Mouse (Mus musculus): ENCODE data around the gene Adh4.
"Not testable (repeated sequence)": the region's sequence is repeated elsewhere in the genome, so short reads cannot be mapped to it uniquely, and the experiment has no call there.

Adh4 gene

GRCm38 (mm10) chr3:138443465-138443771, 28.2 kb downstream of the Adh4 start:
- DNase-seq (ENCODE audit: extremely low spot score, low spot score) = no peak

GRCm38 (mm10) chr3:138448077-138448860, 33.0 kb downstream of the Adh4 start:
- no peak for DNase-seq (ENCODE audit: extremely low spot score, low spot score)

DNA sequence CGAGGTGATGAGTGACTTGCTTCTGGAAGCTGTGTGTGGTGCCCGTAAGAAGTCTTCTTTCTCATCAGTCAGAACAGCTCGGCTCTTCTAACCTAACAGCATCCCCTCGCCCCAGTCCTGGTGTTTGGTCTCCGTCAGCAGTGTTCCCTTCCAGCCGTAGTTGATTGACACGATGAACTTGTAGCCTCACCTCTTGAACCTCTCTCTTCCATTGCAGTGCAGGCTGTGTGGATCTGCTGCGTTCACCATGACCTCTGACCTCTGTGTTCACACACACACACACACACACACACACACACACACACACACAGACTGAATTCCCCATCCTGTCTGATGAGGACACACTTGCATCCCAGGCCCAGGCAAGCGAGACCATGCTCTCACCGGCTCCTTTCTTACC, 36.9 kb downstream of the Adh4 start:
- no peak for DNase-seq (ENCODE audit: extremely low spot score, low spot score)

DNA sequence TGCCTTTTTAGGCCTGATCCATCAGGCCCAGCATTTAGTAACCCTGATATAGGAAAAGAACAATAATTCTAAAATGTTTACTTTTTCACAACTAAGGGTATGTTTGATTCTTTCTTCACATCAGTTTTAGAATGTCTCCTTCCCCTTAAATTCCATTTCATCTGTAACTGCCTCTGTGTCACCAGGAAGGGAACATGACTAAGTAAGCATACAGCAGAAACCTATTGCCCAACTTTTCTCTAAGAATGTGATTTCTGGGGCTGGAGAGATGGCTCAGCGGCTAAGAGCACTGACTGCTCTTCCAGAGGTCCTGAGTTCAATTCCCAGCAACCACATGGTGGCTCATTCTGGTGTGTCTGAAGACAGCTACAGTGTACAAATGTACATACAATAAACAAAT, 39.0 kb downstream of the Adh4 start:
- no peak for DNase-seq (ENCODE audit: extremely low spot score, low spot score)

GRCm38 (mm10) chr3:138454711-138455435, 39.6 kb downstream of the Adh4 start:
- DNase-seq (ENCODE audit: extremely low spot score, low spot score) = no peak

GRCm38 (mm10) chr3:138458441-138458840, 43.2 kb downstream of the Adh4 start:
- DNase-seq (ENCODE audit: extremely low spot score, low spot score) = no peak

- DNase-seq (ENCODE audit: extremely low spot score, low spot score) = no peak
Measured at GRCm38 (mm10) chr3:138460260-138460659, 45.0 kb downstream of the Adh4 start.

- no peak for DNase-seq (ENCODE audit: extremely low spot score, low spot score)
Measured at GRCm38 (mm10) chr3:138461832-138462231, 46.6 kb downstream of the Adh4 start.

DNA sequence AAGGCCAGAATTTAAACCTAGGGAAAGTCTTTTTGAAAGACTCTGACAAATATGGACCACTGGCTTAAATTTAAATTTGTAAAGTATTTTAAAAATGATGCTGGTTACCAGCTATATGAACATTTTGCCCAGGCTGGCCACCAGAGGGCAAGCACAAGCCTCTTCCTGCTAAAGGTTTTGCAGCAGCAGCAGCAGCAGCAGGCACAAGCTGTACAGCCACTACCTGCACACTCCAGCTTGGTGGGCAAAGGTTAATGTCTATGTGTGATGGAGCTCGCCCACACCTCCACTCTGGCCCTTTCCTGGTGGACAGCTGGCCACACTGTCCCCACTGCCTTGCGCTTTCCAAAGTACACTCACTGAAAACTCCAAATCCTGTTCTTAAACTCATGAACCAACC, 47.9 kb downstream of the Adh4 start:
- DNase-seq (ENCODE audit: extremely low spot score, low spot score) = peak; percentile 46

GRCm38 (mm10) chr3:138463807-138464206, 48.5 kb downstream of the Adh4 start:
- no peak for DNase-seq (ENCODE audit: extremely low spot score, low spot score)

DNA sequence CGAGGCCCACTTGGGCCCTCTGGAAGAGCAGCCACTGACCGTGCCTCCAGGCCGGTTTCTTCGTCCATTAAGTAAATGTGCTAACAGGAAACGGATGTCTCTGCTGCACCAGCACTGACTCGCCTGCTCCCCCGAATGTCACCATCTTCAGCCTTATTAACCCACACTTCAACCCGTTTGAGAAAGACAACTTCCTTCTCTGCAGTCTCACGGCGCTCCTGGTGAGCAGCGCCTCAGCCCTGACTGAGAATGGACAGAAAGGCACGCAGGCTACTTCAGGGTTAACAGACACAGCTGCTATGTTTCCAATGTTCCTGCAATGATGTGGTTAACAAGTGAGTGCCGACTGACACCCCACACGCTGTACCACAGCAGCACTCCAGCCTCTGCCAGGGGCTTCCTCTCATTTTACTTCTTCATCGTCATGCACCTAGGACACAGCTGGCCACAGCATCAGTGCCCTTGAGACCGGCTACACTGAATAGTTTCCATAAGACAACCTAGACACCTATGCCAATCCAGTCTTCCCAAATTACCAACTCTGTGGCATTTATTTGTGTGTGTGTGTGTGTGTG, 49.4 kb downstream of the Adh4 start:
- no peak for DNase-seq (ENCODE audit: extremely low spot score, low spot score)

- not testable (repeated sequence) for DNase-seq (ENCODE audit: extremely low spot score, low spot score)
Measured at GRCm38 (mm10) chr3:138466656-138467055, 51.4 kb downstream of the Adh4 start.

- DNase-seq (ENCODE audit: extremely low spot score, low spot score) = no peak
Measured at GRCm38 (mm10) chr3:138471066-138471465, 55.8 kb downstream of the Adh4 start.

DNA sequence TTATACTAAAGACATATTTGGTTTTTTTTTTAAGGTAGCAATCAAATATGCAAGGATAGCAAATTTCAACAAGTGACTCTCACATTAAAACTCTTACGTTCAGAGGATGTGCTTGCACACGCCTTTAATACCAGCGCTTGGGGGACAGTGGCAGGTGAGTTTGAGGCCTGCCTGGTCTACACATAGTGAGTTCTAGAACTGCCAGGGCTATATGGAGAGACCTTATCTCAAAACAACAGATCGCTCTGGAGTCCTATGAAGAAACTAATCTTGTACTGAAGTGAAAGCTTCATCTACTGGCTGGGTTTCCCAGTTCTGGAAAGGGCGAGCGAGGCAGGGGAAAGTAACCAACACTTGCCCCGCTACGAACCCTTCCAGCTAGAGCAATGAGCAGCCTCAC, 64.2 kb downstream of the Adh4 start:
- DNase-seq (ENCODE audit: extremely low spot score, low spot score) = no peak

Data from neural tube, embryonic 10.5 days (tissue).